Mouse (Mus musculus): ENCODE measurements around the gene 2610318N02Rik. TPM values are rescaled to one million over a fixed set of nuclear protein-coding genes. Genes with fewer than 3 reads are reported as not detected.
A peak's percentile ranks its signal among the peaks of the same experiment; 100 is the strongest.

The 2610318N02Rik gene
- polyA plus RNA-seq, 1 experiment from 2014 or later, result 25.8 TPM

DNA sequence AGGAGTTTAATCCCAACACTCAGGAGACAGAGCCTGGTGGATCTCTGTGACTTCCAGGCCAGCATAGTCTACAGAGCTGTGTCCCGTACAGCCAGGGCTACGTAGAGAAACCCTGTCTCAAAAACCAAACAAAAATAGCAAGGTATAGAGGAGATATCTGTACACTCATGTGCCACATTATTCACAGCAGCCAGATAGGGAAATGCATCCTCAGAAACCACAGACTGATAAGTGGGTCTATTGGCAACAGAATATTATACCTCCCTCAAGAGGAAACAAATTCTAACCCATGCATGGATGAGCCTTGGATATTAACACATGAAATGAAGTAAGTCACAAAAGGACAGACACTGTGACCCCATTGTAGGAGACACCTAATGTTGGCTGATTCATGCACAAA, 57.4 kb downstream of the 2610318N02Rik start:
- Histone ChIP-seq H3K27me3 (peaks cover 8% of the 10 kb centered on the region; the same call in 1 of the 2 replicates), H3K4me3 (no peak overlapping the region), H3K4me2 (no peak overlapping the region), H3K9me3 (no peaks in the 10 kb centered on the region), H3K9ac (no peak overlapping the region), H3K4me1 (replicated peaks) (peaks cover 27% of the 10 kb centered on the region), H3K36me3 (no peaks in the 10 kb centered on the region), H3K27ac (replicated peaks) (no peak overlapping the region)
- no peak for ATAC-seq (ENCODE audit: low read depth)
- WGBS, result 94% methylated on average over 2 of the region's 2 CpGs

MicroRNAs within 50 kb of the gene (microRNA counts, 519-probe panel; counts per million panel counts)
- microRNA mmu-miR-130b, result 4,820 counts per million, percentile 83 among the panel's probes with 10 or more counts
- 3,557 counts per million, percentile 49 among the panel's probes with 10 or more counts for microRNA mmu-miR-301b

Small RNAs within 50 kb of the gene (microRNA-seq; reads per million reads assigned to microRNA genes)
- gene Mir130b, result 4,113 reads per million, percentile 92 among the genes with 10 or more reads in this experiment
- gene Mir301b, result 90.2 reads per million, percentile 54 among the genes with 10 or more reads in this experiment

Other genes starting within 250 kb of the 2610318N02Rik start
- gene Ppm1f, start 228.7 kb downstream of the 2610318N02Rik start, polyA plus RNA-seq (2015; fragmentation: Nextera tagmentation; extraction: Ambion mirVana), result 22.7 and 24.7 TPM in 2 replicates
- gene Mapk1, start 141.8 kb downstream of the 2610318N02Rik start, polyA plus RNA-seq (2015; fragmentation: Nextera tagmentation; extraction: Ambion mirVana), result 174 and 180 TPM in 2 replicates
- gene Ypel1, start 55.5 kb downstream of the 2610318N02Rik start, polyA plus RNA-seq (2015; fragmentation: Nextera tagmentation; extraction: Ambion mirVana), result 81.2 and 94.0 TPM in 2 replicates
- 154 and 157 TPM in 2 replicates for gene Ppil2, start 13.9 kb downstream of the 2610318N02Rik start, polyA plus RNA-seq (2015; fragmentation: Nextera tagmentation; extraction: Ambion mirVana)
- gene Sdf2l1, start 7.2 kb upstream of the 2610318N02Rik start, polyA plus RNA-seq (2015; fragmentation: Nextera tagmentation; extraction: Ambion mirVana), result 51.1 and 67.2 TPM in 2 replicates
- gene Ydjc, start 19.5 kb upstream of the 2610318N02Rik start, polyA plus RNA-seq (2015; fragmentation: Nextera tagmentation; extraction: Ambion mirVana), result 31.1 and 39.7 TPM in 2 replicates
- 2.3 and 2.5 TPM in 2 replicates for gene Ccdc116, start 22.1 kb upstream of the 2610318N02Rik start, polyA plus RNA-seq (2015; fragmentation: Nextera tagmentation; extraction: Ambion mirVana)
- gene Ube2l3, start 77.5 kb upstream of the 2610318N02Rik start, polyA plus RNA-seq (2015; fragmentation: Nextera tagmentation; extraction: Ambion mirVana), result 326 and 357 TPM in 2 replicates
- gene Rimbp3, start 83.4 kb upstream of the 2610318N02Rik start, polyA plus RNA-seq (2015; fragmentation: Nextera tagmentation; extraction: Ambion mirVana), result 1.5 TPM in 2 replicates
- 7.8 and 8.2 TPM in 2 replicates for gene Hic2, start 108.4 kb upstream of the 2610318N02Rik start, polyA plus RNA-seq (2015; fragmentation: Nextera tagmentation; extraction: Ambion mirVana)
- 31.9 and 35.1 TPM in 2 replicates for gene Tmem191c, start 150.9 kb upstream of the 2610318N02Rik start, polyA plus RNA-seq (2015; fragmentation: Nextera tagmentation; extraction: Ambion mirVana)
- 0.76 and 0.88 TPM in 2 replicates for gene Serpind1, start 206.2 kb upstream of the 2610318N02Rik start, polyA plus RNA-seq (2015; fragmentation: Nextera tagmentation; extraction: Ambion mirVana)

All from neural tube, embryonic 13.5 days (tissue).